Mouse (Mus musculus) stomach, embryonic 15.5 days (tissue): ENCODE measurements at regions not wholly inside any gene's neighbourhood (a gene's known extent, or its start where the extent isn't known, plus 50 kb on each side); places are given as distances from the start of the nearest gene placed in this dataset.

ENCODE experiments used
- ATAC-seq: fragments of 200-750 bp; cut with Nextera tagmentation; 2 replicates; pipeline ENCODE4 v1.8.0; 2017; ENCODE audit warnings: low read depth, moderate number of reproducible peaks, moderate TSS enrichment; ENCODE audit not compliant: insufficient read depth, low FRiP score
- H3K27ac ChIP-seq: fragments of 300-500 bp; sonication (generic); 2 replicates; pipeline ENCODE4 v1.5.1; 2015; ENCODE audit warnings: mild to moderate bottlenecking, inconsistent platforms
- H3K27me3 ChIP-seq: fragments of 300-500 bp; sonication (generic); replicated peaks from 2 replicates; pipeline ENCODE4 v1.6.1; 2015; ENCODE audit warnings: inconsistent platforms
- H3K36me3 ChIP-seq: fragments of 300-500 bp; sonication (generic); 2 replicates; pipeline ENCODE4 v1.6.1; 2015; ENCODE audit warnings: inconsistent platforms
- H3K4me1 ChIP-seq: fragments of 300-500 bp; sonication (generic); 2 replicates; pipeline ENCODE4 v1.6.1; 2015; ENCODE audit warnings: inconsistent platforms
- H3K4me2 ChIP-seq: fragments of 300-500 bp; sonication (generic); 2 replicates; pipeline ENCODE4 v1.6.1; 2015; ENCODE audit warnings: mild to moderate bottlenecking, inconsistent platforms
- H3K4me3 ChIP-seq: fragments of 300-500 bp; sonication (generic); replicated peaks from 2 replicates; pipeline ENCODE4 v1.5.1; 2015; ENCODE audit warnings: inconsistent platforms
- H3K9ac ChIP-seq: fragments of 300-500 bp; sonication (generic); 2 replicates; pipeline ENCODE4 v1.6.1; 2015; ENCODE audit warnings: inconsistent platforms
- H3K9me3 ChIP-seq: fragments of 300-500 bp; sonication (generic); 2 replicates; pipeline ENCODE4 v1.6.1; 2016; ENCODE audit warnings: inconsistent platforms
- WGBS: fragments of 180-500 bp; shearing (Covaris S2); methylation state at CpG from one replicate; pipeline ENCODE4 v1.1.7; 2015; 5-methylcytosine and 5-hydroxymethylcytosine counted together

GRCm38 (mm10) chr14:25005241-25005946 lies 453.6 kb upstream of the Zmiz1 start:
- Histone ChIP-seq H3K9ac (no peak overlapping the region), H3K4me3 (no peak overlapping the region), H3K27ac (no peak overlapping the region), H3K9me3 (no peaks in the 10 kb centered on the region), H3K27me3 (no peaks in the 10 kb centered on the region), H3K4me1 (no peaks in the 10 kb centered on the region), H3K4me2 (no peak overlapping the region), H3K36me3 (no peaks in the 10 kb centered on the region)
- no peak for ATAC-seq
- WGBS: 61% methylated on average over 11 of the region's 11 CpGs

GRCm38 (mm10) chr14:25011926-25012325 lies 447.1 kb upstream of the Zmiz1 start:
- no peak overlapping the region for H3K4me2 ChIP-seq
- H3K4me1 ChIP-seq: peaks cover 12% of the 10 kb centered on the region
- no peak overlapping the region for H3K9ac ChIP-seq
- no peaks in the 10 kb centered on the region for H3K9me3 ChIP-seq
- no peak overlapping the region for H3K4me3 ChIP-seq
- 62% methylated on average over 3 of the region's 3 CpGs for WGBS
- no peaks in the 10 kb centered on the region for H3K36me3 ChIP-seq
- H3K27ac ChIP-seq: no peak overlapping the region
- ATAC-seq: no peak
- H3K27me3 ChIP-seq: no peaks in the 10 kb centered on the region

GRCm38 (mm10) chr14:25015288-25016238 lies 443.4 kb upstream of the Zmiz1 start:
- no peaks in the 10 kb centered on the region for H3K27me3 ChIP-seq
- 8% methylated on average over 8 of the region's 8 CpGs for WGBS
- H3K4me2 ChIP-seq: peak overlapping the region; percentile 33
- peaks cover 12% of the 10 kb centered on the region for H3K4me1 ChIP-seq
- no peak overlapping the region for H3K9ac ChIP-seq
- peak; percentile 67; the same call in 1 of the 2 replicates for ATAC-seq
- no peaks in the 10 kb centered on the region for H3K36me3 ChIP-seq
- H3K9me3 ChIP-seq: no peaks in the 10 kb centered on the region
- no peak overlapping the region for H3K4me3 ChIP-seq
- H3K27ac ChIP-seq: peak overlapping the region; percentile 91

- H3K4me2 ChIP-seq: no peak overlapping the region
- peaks cover 15% of the 10 kb centered on the region for H3K4me1 ChIP-seq
- ATAC-seq: no peak
- no peaks in the 10 kb centered on the region for H3K9me3 ChIP-seq
- no peaks in the 10 kb centered on the region for H3K36me3 ChIP-seq
- WGBS: 82% methylated on average over 5 of the region's 5 CpGs
- H3K27me3 ChIP-seq: no peaks in the 10 kb centered on the region
- no peak overlapping the region for H3K4me3 ChIP-seq
- no peak overlapping the region for H3K27ac ChIP-seq
- no peak overlapping the region for H3K9ac ChIP-seq
Measured at GRCm38 (mm10) chr14:25017860-25018259, 441.1 kb upstream of the Zmiz1 start.

- ATAC-seq: peak; percentile 28; the same call in 1 of the 2 replicates
- Histone ChIP-seq H3K9me3 (no peaks in the 10 kb centered on the region), H3K4me1 (peaks cover 15% of the 10 kb centered on the region), H3K27me3 (no peaks in the 10 kb centered on the region), H3K36me3 (no peaks in the 10 kb centered on the region), H3K27ac (peak overlapping the region; percentile 82), H3K4me3 (no peak overlapping the region), H3K9ac (no peak overlapping the region), H3K4me2 (no peak overlapping the region)
- WGBS: 53% methylated on average over 4 of the region's 4 CpGs
Measured at GRCm38 (mm10) chr14:25019306-25019905, 439.6 kb upstream of the Zmiz1 start.

- Histone ChIP-seq H3K36me3 (no peaks in the 10 kb centered on the region), H3K4me2 (no peak overlapping the region), H3K4me1 (0 out of 2 replicates have a peak, but pooled peaks cover 2% of the 10 kb centered on the region), H3K27ac (peak overlapping the region; percentile 68), H3K9me3 (no peaks in the 10 kb centered on the region), H3K4me3 (no peak overlapping the region), H3K9ac (no peak overlapping the region), H3K27me3 (no peaks in the 10 kb centered on the region)
- peak; percentile 19; the same call in 1 of the 2 replicates for ATAC-seq
- 53% methylated on average over 15 of the region's 15 CpGs for WGBS
Measured at GRCm38 (mm10) chr14:25022523-25023269, 436.3 kb upstream of the Zmiz1 start.

- 0 out of 2 replicates have a peak, but pooled peaks cover 2% of the 10 kb centered on the region for H3K4me1 ChIP-seq
- H3K36me3 ChIP-seq: no peaks in the 10 kb centered on the region
- H3K27ac ChIP-seq: peak overlapping the region; percentile 68
- whole genome bisulfite sequencing: 81% methylated on average over 6 of the region's 6 CpGs
- no peak overlapping the region for H3K9ac ChIP-seq
- no peak for ATAC-seq
- H3K4me2 ChIP-seq: no peak overlapping the region
- no peaks in the 10 kb centered on the region for H3K27me3 ChIP-seq
- no peak overlapping the region for H3K4me3 ChIP-seq
- H3K9me3 ChIP-seq: no peaks in the 10 kb centered on the region
Measured at GRCm38 (mm10) chr14:25023270-25023800, 435.6 kb upstream of the Zmiz1 start.

GRCm38 (mm10) chr14:25025074-25025473 lies 433.9 kb upstream of the Zmiz1 start:
- no peak overlapping the region for H3K27ac ChIP-seq
- H3K36me3 ChIP-seq: no peaks in the 10 kb centered on the region
- H3K9ac ChIP-seq: no peak overlapping the region
- H3K9me3 ChIP-seq: no peaks in the 10 kb centered on the region
- H3K4me1 ChIP-seq: 0 out of 2 replicates have a peak, but pooled peaks cover 2% of the 10 kb centered on the region
- ATAC-seq: no peak
- no peaks in the 10 kb centered on the region for H3K27me3 ChIP-seq
- H3K4me2 ChIP-seq: no peak overlapping the region
- no peak overlapping the region for H3K4me3 ChIP-seq
- 86% methylated on average over 6 of the region's 6 CpGs for WGBS

- Histone ChIP-seq H3K9me3 (no peaks in the 10 kb centered on the region), H3K9ac (no peak overlapping the region), H3K27me3 (no peaks in the 10 kb centered on the region), H3K4me1 (0 out of 2 replicates have a peak, but pooled peaks cover 2% of the 10 kb centered on the region), H3K36me3 (no peaks in the 10 kb centered on the region), H3K27ac (no peak overlapping the region), H3K4me2 (no peak overlapping the region), H3K4me3 (no peak overlapping the region)
- no peak for ATAC-seq
- WGBS: 78% methylated on average over 3 of the region's 3 CpGs
Measured at GRCm38 (mm10) chr14:25027076-25027475, 431.9 kb upstream of the Zmiz1 start.

- 92% methylated on average over 1 of the region's 1 CpGs for WGBS
- ATAC-seq: no peak
- no peak overlapping the region for H3K9ac ChIP-seq
Measured at GRCm38 (mm10) chr14:25027842-25028241, 431.1 kb upstream of the Zmiz1 start.

GRCm38 (mm10) chr14:25030881-25031280 lies 428.1 kb upstream of the Zmiz1 start:
- no peaks in the 10 kb centered on the region for H3K9me3 ChIP-seq
- 80% methylated on average over 6 of the region's 6 CpGs for WGBS
- no peak overlapping the region for H3K9ac ChIP-seq
- no peaks in the 10 kb centered on the region for H3K4me1 ChIP-seq
- H3K4me3 ChIP-seq: no peak overlapping the region
- H3K27ac ChIP-seq: no peak overlapping the region
- ATAC-seq: no peak
- H3K27me3 ChIP-seq: no peaks in the 10 kb centered on the region
- no peak overlapping the region for H3K4me2 ChIP-seq
- no peaks in the 10 kb centered on the region for H3K36me3 ChIP-seq

More at GRCm38 (mm10) chr14:25027842-25028241, 431.1 kb upstream of the Zmiz1 start:
- Histone ChIP-seq H3K4me2 (no peak overlapping the region), H3K4me1 (no peaks in the 10 kb centered on the region), H3K9me3 (no peaks in the 10 kb centered on the region), H3K4me3 (no peak overlapping the region), H3K27ac (no peak overlapping the region), H3K27me3 (no peaks in the 10 kb centered on the region), H3K36me3 (no peaks in the 10 kb centered on the region)
